Mouse (Mus musculus): ENCODE measurements around the gene Gse1. TPM values are rescaled to one million over a fixed set of nuclear protein-coding genes. Genes with fewer than 3 reads are reported as not detected.

Gene Gse1
- total and polyA plus RNA-seq, 3 experiments: 23.6 to 128 (median 66.9) TPM

GRCm38 (mm10) chr8:120285033-120285432, 56.8 kb downstream of the Gse1 start:
- H3K27me3 ChIP-seq (ENCODE audit: control insufficient read depth in 1 of 2, insufficient read depth in 2 of 2, low read length in 2 of 2): no peaks in the 10 kb centered on the region
- H3K9me3 ChIP-seq (replicated peaks; ENCODE audit: insufficient read depth, low read length): no peaks in the 10 kb centered on the region
- H3K4me3 ChIP-seq (ENCODE audit: control insufficient read depth in 1 of 2, insufficient read depth in 1 of 2, low read depth in 2 of 2, low read length in 2 of 2): no peak overlapping the region
- TF ChIP-seq EP300 (IDR thresholded peaks at IDR 0.05; ENCODE audit: low read depth in 1 of 2, low read length in 2 of 2) (no peak), BHLHE40 (IDR thresholded peaks at IDR 0.05; ENCODE audit: borderline replicate concordance, low read depth, low read length) (peak; percentile 81; the same call in 1 of the 2 replicates), JUND (IDR thresholded peaks at IDR 0.05; ENCODE audit: low read depth, low read length) (no peak), POLR2A (IDR thresholded peaks at IDR 0.05; ENCODE audit: control insufficient read depth in 1 of 2, insufficient read depth in 1 of 2, low read depth in 1 of 2, low read length in 2 of 2, poor library complexity in 1 of 2) (no peak), MAFK (IDR thresholded peaks at IDR 0.05; ENCODE audit: borderline replicate concordance, low read depth, low read length) (no peak), MXI1 (IDR thresholded peaks at IDR 0.05; ENCODE audit: low read depth, low read length) (peak; percentile 72), NRF1 (IDR thresholded peaks at IDR 0.05; ENCODE audit: insufficient read depth, low read depth, low read length, poor library complexity, severe bottlenecking) (no peak), MAZ (IDR thresholded peaks at IDR 0.05; ENCODE audit: low read depth, low read length) (no peak), TBP (IDR thresholded peaks at IDR 0.05; ENCODE audit: low read depth, low read length) (no peak), SIN3A (IDR thresholded peaks at IDR 0.05; ENCODE audit: low read length) (0 out of 2 replicates have a peak, but pooled peaks have one; percentile 24), MEF2A (IDR thresholded peaks at IDR 0.05; ENCODE audit: extremely low read depth, insufficient replicate concordance, low read depth, low read length, poor library complexity, severe bottlenecking) (no peak), ZKSCAN1 (IDR thresholded peaks at IDR 0.05; ENCODE audit: low read depth, low read length) (no peak), RAD21 (IDR thresholded peaks at IDR 0.05; ENCODE audit: low read depth, low read length) (no peak), NELFE (IDR thresholded peaks at IDR 0.05; ENCODE audit: low read depth, low read length) (no peak), ZNF384 (IDR thresholded peaks at IDR 0.05; ENCODE audit: low read depth, low read length) (no peak), ELF1 (IDR thresholded peaks at IDR 0.05; ENCODE audit: low read depth, low read length) (no peak), ZMIZ1 (IDR thresholded peaks at IDR 0.05; ENCODE audit: low read depth, low read length) (no peak), CHD2 (IDR thresholded peaks at IDR 0.05; ENCODE audit: low read length) (no peak), UBTF (IDR thresholded peaks at IDR 0.05; ENCODE audit: borderline replicate concordance, insufficient read depth, low read depth, low read length) (no peak), MYB (IDR thresholded peaks at IDR 0.05; ENCODE audit: low read depth, low read length) (no peak), ETS1 (IDR thresholded peaks at IDR 0.05; ENCODE audit: low read depth, low read length) (peak; percentile 49; the same call in 1 of the 2 replicates), USF2 (IDR thresholded peaks at IDR 0.05; ENCODE audit: borderline replicate concordance in 1 of 2, insufficient read depth in 1 of 2, low read depth in 1 of 2, low read length in 2 of 2) (no peak), TAL1 (IDR thresholded peaks at IDR 0.05; ENCODE audit: low read length) (no peak), E2F4 (IDR thresholded peaks at IDR 0.05; ENCODE audit: borderline replicate concordance, low read depth, low read length) (no peak), GABPA (IDR thresholded peaks at IDR 0.05; ENCODE audit: low read depth, low read length) (no peak), GATA1 (IDR thresholded peaks at IDR 0.05; ENCODE audit: low read depth, low read length) (no peak), RCOR1 (IDR thresholded peaks at IDR 0.05; ENCODE audit: low read depth, low read length) (no peak), CHD1 (IDR thresholded peaks at IDR 0.05; ENCODE audit: low read depth, low read length) (no peak), POLR2AphosphoS2 (IDR thresholded peaks at IDR 0.05; ENCODE audit: low read length) (no peak), CTCF (IDR thresholded peaks at IDR 0.05 in 2 of 3, conservative IDR thresholded peaks at IDR 0.05 in 1 of 3; ENCODE audit: control insufficient read depth in 1 of 3, insufficient read depth in 1 of 3, low read depth in 2 of 3, low read length in 3 of 3, poor library complexity in 1 of 3, severe bottlenecking in 1 of 3) (no peak), TCF12 (IDR thresholded peaks at IDR 0.05; ENCODE audit: low read depth, low read length) (no peak), ZC3H11A (IDR thresholded peaks at IDR 0.05; ENCODE audit: low read depth, low read length) (no peak), SMC3 (IDR thresholded peaks at IDR 0.05; ENCODE audit: low read depth, low read length) (no peak), MAX (IDR thresholded peaks at IDR 0.05; ENCODE audit: low read length) (no peak)
- no peak overlapping the region for H3K9ac ChIP-seq (ENCODE audit: control insufficient read depth, low read depth, low read length, poor library complexity, severe bottlenecking)
- peak; percentile 49 for DNase-seq (ENCODE audit: low read depth, low spot score)
- peaks cover 0 to 8% of the 10 kb centered on the region in 2 experiments; a peak in 3 of 4 replicates for H3K4me1 ChIP-seq (ENCODE audit: control insufficient read depth in 1 of 2, insufficient read depth in 2 of 2, low read length in 2 of 2)
- H3K79me2 ChIP-seq (ENCODE audit: control insufficient read depth, insufficient read depth, low read length, poor library complexity): no peaks in the 10 kb centered on the region
- H3K27ac ChIP-seq (ENCODE audit: control insufficient read depth, low read depth, low read length): no peak overlapping the region
- no peaks in the 10 kb centered on the region for H3K36me3 ChIP-seq (ENCODE audit: control insufficient read depth in 1 of 2, insufficient read depth in 2 of 2, low read length in 2 of 2)

Measured in MEL (cell line).